Mouse (Mus musculus) E14TG2a.4 (cell line): ENCODE results near the gene Timm50.

ENCODE experiments used
- CTCF ChIP-seq: conservative IDR thresholded peaks from 2 replicates; pipeline ENCODE4 v1.5.1; 2014; ENCODE audit warnings: low read length
- NANOG ChIP-seq: IDR thresholded peaks from 2 replicates; pipeline ENCODE4 v1.6.1; 2014; ENCODE audit warnings: borderline replicate concordance, low read length, mixed read lengths
- POU5F1 ChIP-seq: IDR thresholded peaks from 2 replicates; pipeline ENCODE4 v1.6.1; 2014; ENCODE audit warnings: low read length, borderline replicate concordance

DNA sequence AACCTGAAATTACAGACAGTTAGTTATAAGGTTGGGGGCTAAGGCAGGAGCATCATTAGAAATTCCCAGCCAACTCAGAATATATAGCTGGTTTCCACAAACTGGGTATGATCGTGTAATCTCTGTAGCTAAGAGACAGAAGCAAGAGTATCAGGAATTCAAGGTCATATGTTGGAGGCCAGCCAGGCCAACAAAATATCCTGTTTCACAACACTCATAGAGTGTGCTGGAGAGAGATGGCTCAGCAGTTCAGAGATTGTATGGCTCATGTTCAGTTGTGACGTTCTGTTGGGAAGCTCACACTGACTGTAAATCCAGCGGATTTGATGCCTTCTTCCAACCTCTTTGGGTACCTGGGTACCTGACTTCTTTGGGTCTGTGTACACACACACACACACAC is 35.9 kb upstream of the Timm50 start:
- TF ChIP-seq POU5F1 (no peak), CTCF (no peak), NANOG (no peak)
